Mouse (Mus musculus) adrenal gland, postnatal 25 days (tissue): ENCODE results near the gene Mlkl. TPM values are rescaled to one million over a fixed set of nuclear protein-coding genes. Genes with fewer than 3 reads are reported as not detected.
A peak's percentile ranks its signal among the peaks of the same experiment; 100 is the strongest.
"Not testable (repeated sequence)": the region's sequence is repeated elsewhere in the genome, so short reads cannot be mapped to it uniquely, and the experiment has no call there.

ENCODE experiments used
- DNase-seq: peaks from one replicate; pipeline ENCODE4 v3.0.0; 2021; ENCODE audit warnings: mixed read lengths
- total RNA-seq: library from RNA; stranded (reverse); gene quantifications from 2 replicates; pipeline ENCODE4 v1.2.3, GENCODE M21; 2021

Mlkl gene
- total RNA-seq, 1 experiment from 2014 or later: 20.7 TPM

DNA sequence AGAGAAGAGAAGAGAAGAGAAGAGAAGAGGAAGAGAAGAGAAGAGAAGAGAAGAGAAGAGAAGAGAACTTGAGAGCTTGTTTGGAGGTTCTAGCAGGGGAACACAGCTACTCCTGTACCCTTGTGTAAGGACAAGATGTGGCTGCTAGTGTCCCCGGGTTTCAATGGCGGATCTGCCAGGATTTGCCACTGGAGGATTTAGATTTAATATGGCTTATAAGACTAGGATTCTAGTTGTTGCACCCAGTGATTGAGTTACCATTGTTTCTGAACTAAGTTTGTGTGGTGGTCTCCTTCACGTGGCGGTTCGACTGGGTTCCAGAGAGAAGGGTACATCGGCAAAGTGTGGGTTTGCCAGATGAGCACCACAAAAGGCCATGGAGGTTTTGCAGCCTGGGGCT is 24.0 kb downstream of the Mlkl start:
- not testable (repeated sequence) for DNase-seq

- DNase-seq: no peak
Measured at GRCm38 (mm10) chr8:111312758-111313162, 25.2 kb downstream of the Mlkl start.

GRCm38 (mm10) chr8:111310006-111310405 is 28.0 kb downstream of the Mlkl start:
- not testable (repeated sequence) for DNase-seq

DNA sequence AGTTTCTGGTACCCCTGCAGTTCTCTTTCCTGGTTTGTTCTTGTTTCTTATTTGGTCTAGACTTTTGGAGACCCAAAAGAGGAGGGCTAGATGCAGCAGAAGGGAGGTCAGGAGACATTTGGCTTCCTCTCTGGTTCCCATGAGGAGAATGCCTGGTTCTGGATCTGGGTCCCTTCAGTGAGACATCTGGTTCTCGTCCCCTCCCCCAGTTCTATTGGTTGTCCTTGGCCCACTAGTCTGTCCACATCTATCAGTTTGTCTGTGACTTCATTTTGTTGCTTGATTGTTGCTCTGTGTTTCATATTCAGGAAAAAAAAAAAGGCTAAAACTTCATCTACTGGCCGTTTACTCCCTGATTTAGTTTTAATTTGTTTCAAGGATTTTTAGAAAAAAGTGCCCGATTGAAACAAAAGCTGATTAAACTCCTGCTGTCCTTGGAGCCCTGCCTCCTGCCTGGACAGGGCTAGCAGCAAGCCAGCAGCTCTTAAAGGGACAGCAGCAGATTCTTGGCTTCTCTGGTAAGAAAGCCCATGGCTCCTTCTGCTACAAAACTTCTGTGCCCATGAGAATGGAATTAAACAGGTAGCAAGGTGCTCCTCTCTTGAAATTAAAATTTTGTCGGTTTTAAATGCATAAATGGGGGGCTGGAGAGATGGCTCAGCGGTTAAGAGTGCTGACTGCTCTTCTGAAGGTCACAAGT is 32.8 kb downstream of the Mlkl start:
- DNase-seq: peak; percentile 42

- no peak for DNase-seq
Measured at GRCm38 (mm10) chr8:111304359-111304758, 33.6 kb downstream of the Mlkl start.

- not testable (repeated sequence) for DNase-seq
Measured at GRCm38 (mm10) chr8:111303076-111303803, 34.7 kb downstream of the Mlkl start.

GRCm38 (mm10) chr8:111300597-111301546 is 37.1 kb downstream of the Mlkl start:
- no peak for DNase-seq

- DNase-seq: peak; percentile 94
Measured at GRCm38 (mm10) chr8:111299821-111300568, 38.0 kb downstream of the Mlkl start, which contains the start of gene Rfwd3. Gene Rfwd3 (minus strand): TSS chr8:111300222.

DNA sequence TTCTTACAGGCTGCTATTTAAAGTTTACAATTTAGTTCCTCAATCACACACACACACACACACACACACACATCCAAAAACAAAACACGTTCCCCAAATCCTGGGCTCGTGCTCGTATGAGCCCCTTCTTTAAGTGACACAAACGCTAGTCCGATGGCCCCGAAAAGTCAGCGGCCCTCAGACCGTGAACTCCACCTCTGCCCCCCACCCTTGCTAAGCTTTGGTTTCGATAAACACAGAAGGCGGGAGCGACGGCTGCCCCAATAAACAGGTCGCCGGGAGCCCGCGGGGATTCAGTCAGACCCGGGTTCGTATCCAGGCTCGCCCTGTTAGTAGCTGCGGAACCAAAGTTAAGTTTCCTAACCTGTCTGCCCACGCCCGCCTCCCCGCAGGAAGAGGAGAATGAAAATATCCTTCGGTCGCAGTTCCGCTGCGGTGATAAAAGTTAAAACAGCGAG is 38.6 kb downstream of the Mlkl start:
- DNase-seq: peak; percentile 51

DNA sequence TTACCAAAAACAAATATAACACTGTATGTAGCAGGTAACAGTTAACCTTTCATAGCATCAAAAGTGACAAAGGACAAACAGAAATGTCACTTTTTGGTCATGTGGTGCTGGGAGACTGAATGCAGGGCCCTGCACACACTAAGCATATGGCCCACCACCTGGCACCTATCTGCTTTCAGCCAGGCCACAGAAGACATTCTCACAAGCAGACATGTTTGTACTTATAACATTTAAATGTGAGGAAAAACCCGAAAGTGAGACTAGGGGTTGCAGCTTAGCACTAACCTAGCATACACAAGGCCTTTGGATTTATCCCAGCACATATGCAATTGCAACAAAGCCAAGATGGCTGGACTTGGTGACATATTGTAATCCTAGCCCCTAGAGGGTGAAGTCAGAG is 40.0 kb downstream of the Mlkl start:
- DNase-seq: no peak

DNA sequence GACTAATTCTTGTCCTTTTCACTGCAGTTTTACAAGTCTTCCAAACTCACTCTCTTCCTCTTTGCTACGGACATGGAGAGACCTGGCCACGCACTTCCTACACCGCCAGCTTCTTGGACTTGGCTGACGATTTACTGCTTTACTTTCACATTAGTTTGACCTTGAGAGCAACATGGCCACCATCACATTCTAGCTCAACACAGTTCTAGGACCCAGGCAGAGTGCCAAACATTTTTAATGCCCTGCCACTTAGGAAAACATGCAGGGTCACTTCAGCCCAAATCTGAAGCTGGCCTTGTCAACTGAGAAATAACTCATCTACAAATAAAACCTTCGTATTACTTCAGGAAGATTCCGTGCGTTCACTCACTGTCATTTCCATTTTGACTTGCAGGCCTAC is 46.2 kb downstream of the Mlkl start:
- peak; percentile 47 for DNase-seq

DNA sequence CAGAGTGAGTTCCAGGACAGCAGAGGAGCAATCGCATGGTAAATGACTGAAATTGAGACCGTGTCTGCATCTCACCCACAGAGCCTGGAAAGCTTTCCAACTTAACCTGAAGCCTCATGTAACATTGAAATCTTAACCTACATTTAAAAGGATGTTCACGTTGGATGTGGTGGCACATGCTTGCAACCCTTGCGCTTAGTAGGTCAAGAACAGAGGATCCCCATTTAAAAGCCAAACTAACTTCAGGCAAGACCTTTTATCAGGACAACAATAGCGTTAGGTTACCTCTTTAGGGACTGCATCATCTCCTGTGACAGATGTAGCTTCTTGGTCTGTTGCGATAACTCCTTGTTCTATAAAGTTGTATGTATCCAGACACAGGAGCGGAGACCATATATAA is 47.4 kb downstream of the Mlkl start:
- no peak for DNase-seq

- no peak for DNase-seq
Measured at GRCm38 (mm10) chr8:111285603-111286002, 52.4 kb downstream of the Mlkl start.

GRCm38 (mm10) chr8:111282093-111282492 is 55.9 kb downstream of the Mlkl start:
- no peak for DNase-seq

DNA sequence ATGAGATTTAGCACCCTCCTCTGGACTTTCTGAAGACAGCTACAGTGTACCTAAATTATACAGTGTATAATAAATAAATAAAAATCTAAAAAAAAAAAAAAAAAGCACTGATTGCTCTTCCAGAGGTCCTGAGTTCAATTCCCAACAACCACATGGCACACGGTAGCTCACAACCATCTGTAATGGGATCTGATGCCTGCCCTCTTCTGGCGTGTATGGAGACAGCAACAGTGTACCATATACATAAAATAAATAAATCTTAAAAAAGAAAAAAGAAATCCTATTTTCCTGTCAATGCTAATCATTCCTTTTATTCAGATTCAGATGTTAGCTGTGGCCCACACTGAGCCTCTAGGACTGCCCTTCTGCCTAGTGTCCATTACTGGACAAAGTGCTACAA is 69.7 kb downstream of the Mlkl start:
- no peak for DNase-seq

DNA sequence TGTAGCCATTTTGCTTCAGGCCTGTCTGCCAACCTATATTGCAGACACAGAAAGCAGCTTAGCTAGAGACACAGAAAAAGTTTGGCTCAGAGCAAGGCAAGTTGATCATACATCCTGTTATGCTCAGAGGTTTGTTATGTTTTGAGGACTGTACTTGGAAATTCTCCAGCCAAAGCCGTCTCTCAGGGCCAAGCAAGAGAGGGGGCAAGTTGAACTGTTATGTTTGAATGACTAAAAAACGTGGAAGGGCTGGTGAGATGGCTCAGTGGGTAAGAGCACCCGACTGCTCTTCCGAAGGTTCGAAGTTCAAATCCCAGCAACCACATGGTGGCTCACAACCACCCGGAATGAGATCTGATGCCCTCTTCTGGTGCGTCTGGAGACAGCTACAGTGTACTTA is 71.8 kb downstream of the Mlkl start:
- DNase-seq: not testable (repeated sequence)

DNA sequence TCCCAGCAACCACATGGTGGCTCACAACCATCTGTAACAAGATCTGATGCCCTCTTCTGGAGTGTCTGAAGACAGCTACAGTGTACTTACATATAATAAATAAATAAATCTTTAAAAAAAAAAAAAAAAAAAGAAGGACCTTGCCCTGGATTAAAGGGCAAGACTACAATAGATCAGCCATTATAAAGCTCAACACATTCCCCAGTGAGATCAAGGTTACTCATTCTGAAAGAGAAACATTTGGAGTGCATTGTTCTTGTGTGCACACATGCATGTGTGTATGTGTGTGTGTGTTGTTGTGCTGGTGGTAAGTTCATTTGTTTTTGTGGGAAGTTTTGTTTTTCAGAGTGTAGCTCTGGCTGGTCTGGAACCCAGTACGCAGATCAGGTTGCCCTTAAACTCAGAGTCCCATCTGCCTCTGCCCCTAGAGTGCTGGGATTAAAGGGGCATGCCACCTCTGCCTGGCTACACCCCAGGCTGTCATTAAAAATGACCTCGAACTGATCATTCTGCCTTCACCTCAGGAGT is 73.2 kb downstream of the Mlkl start:
- DNase-seq: no peak

DNA sequence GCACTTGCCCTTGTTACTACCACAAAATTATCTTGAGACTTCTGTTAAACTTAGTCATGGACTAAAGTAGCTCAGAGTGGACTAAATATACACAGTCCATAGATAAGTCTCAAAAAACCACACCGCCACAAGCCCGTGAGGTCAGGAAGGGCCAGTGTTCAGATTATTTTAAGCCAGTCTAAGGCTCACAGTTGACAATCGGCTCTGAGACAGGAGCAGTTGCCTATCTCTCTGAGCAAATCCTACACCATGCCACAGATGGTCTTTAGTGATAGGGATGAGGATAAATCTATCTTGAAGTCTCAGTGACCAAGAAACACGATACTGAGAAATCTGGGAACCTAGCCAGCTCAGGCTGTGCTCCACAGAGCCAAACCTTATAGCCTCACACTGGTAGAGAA is 76.0 kb downstream of the Mlkl start:
- no peak for DNase-seq
